Mouse (Mus musculus): ENCODE data around the gene Cbfb. TPM values are rescaled to one million over a fixed set of nuclear protein-coding genes. Genes with fewer than 3 reads are reported as not detected.
A peak's percentile ranks its signal among the peaks of the same experiment; 100 is the strongest.

Cbfb gene
- polyA plus RNA-seq, 1 experiment from 2014 or later: 52.5 TPM

- ATAC-seq (replicated peaks; ENCODE audit: low FRiP score, low TSS enrichment, low read depth) (no peak), DNase-seq (ENCODE audit: low spot score) (no peak)
- no peak overlapping the region for H3K4me3 ChIP-seq (ENCODE audit: low read depth, low read length)
- no peaks in the 10 kb centered on the region for H3K9me3 ChIP-seq (ENCODE audit: control insufficient read depth, low read length)
- 55% methylated on average over 1 of the region's 1 CpGs for WGBS
- no peaks in the 10 kb centered on the region for H3K27me3 ChIP-seq (replicated peaks; ENCODE audit: control insufficient read depth, insufficient read depth, low read length)
- H3K4me2 ChIP-seq (ENCODE audit: low read length): no peak overlapping the region
- peaks cover 48% of the 10 kb centered on the region for H3K36me3 ChIP-seq (ENCODE audit: control insufficient read depth, insufficient read depth, low read length)
- no peak overlapping the region for H3K27ac ChIP-seq (ENCODE audit: low read depth)
- no peaks in the 10 kb centered on the region for H3K4me1 ChIP-seq (replicated peaks; ENCODE audit: control insufficient read depth, insufficient read depth, low read length)
- H3K9ac ChIP-seq (ENCODE audit: low read length): no peak overlapping the region
Measured at GRCm38 (mm10) chr8:105205748-105206147, 35.3 kb downstream of the Cbfb start.

- Histone ChIP-seq H3K4me3 (ENCODE audit: low read depth, low read length) (no peak overlapping the region), H3K4me2 (ENCODE audit: low read length) (no peak overlapping the region), H3K36me3 (ENCODE audit: control insufficient read depth, insufficient read depth, low read length) (peaks cover 41% of the 10 kb centered on the region), H3K27me3 (replicated peaks; ENCODE audit: control insufficient read depth, insufficient read depth, low read length) (no peaks in the 10 kb centered on the region), H3K27ac (ENCODE audit: low read depth) (no peak overlapping the region), H3K9me3 (ENCODE audit: control insufficient read depth, low read length) (no peaks in the 10 kb centered on the region), H3K9ac (ENCODE audit: low read length) (no peak overlapping the region), H3K4me1 (replicated peaks; ENCODE audit: control insufficient read depth, insufficient read depth, low read length) (no peaks in the 10 kb centered on the region)
- DNase-seq (ENCODE audit: low spot score): no peak
- WGBS: 76% methylated on average over 7 of the region's 7 CpGs
- no peak for ATAC-seq (replicated peaks; ENCODE audit: low FRiP score, low TSS enrichment, low read depth)
Measured at GRCm38 (mm10) chr8:105206766-105207275, 36.3 kb downstream of the Cbfb start.

GRCm38 (mm10) chr8:105207675-105208273, 37.3 kb downstream of the Cbfb start:
- Histone ChIP-seq H3K9me3 (ENCODE audit: control insufficient read depth, low read length) (no peaks in the 10 kb centered on the region), H3K4me3 (ENCODE audit: low read depth, low read length) (no peak overlapping the region), H3K9ac (ENCODE audit: low read length) (no peak overlapping the region), H3K4me2 (ENCODE audit: low read length) (no peak overlapping the region), H3K36me3 (ENCODE audit: control insufficient read depth, insufficient read depth, low read length) (peaks cover 33% of the 10 kb centered on the region), H3K4me1 (replicated peaks; ENCODE audit: control insufficient read depth, insufficient read depth, low read length) (no peaks in the 10 kb centered on the region), H3K27ac (ENCODE audit: low read depth) (no peak overlapping the region), H3K27me3 (replicated peaks; ENCODE audit: control insufficient read depth, insufficient read depth, low read length) (no peaks in the 10 kb centered on the region)
- ATAC-seq (replicated peaks; ENCODE audit: low FRiP score, low TSS enrichment, low read depth) (no peak), DNase-seq (ENCODE audit: low spot score) (no peak)
- WGBS: 93% methylated on average over 2 of the region's 2 CpGs

GRCm38 (mm10) chr8:105209153-105210110, 39.0 kb downstream of the Cbfb start:
- H3K27ac ChIP-seq (ENCODE audit: low read depth): no peak overlapping the region
- H3K27me3 ChIP-seq (replicated peaks; ENCODE audit: control insufficient read depth, insufficient read depth, low read length): no peaks in the 10 kb centered on the region
- no peak overlapping the region for H3K9ac ChIP-seq (ENCODE audit: low read length)
- DNase-seq (ENCODE audit: low spot score) (no peak), ATAC-seq (replicated peaks; ENCODE audit: low FRiP score, low TSS enrichment, low read depth) (no peak)
- no peak overlapping the region for H3K4me2 ChIP-seq (ENCODE audit: low read length)
- H3K36me3 ChIP-seq (ENCODE audit: control insufficient read depth, insufficient read depth, low read length): peaks cover 22% of the 10 kb centered on the region
- 80% methylated on average over 1 of the region's 1 CpGs for WGBS
- H3K4me1 ChIP-seq (replicated peaks; ENCODE audit: control insufficient read depth, insufficient read depth, low read length): no peaks in the 10 kb centered on the region
- no peak overlapping the region for H3K4me3 ChIP-seq (ENCODE audit: low read depth, low read length)
- no peaks in the 10 kb centered on the region for H3K9me3 ChIP-seq (ENCODE audit: control insufficient read depth, low read length)

- H3K27ac ChIP-seq (ENCODE audit: low read depth): no peak overlapping the region
- H3K36me3 ChIP-seq (ENCODE audit: control insufficient read depth, insufficient read depth, low read length): peaks cover 20% of the 10 kb centered on the region
- no peak for DNase-seq (ENCODE audit: low spot score)
- H3K9me3 ChIP-seq (ENCODE audit: control insufficient read depth, low read length): no peaks in the 10 kb centered on the region
- no peaks in the 10 kb centered on the region for H3K27me3 ChIP-seq (replicated peaks; ENCODE audit: control insufficient read depth, insufficient read depth, low read length)
- no peaks in the 10 kb centered on the region for H3K4me1 ChIP-seq (replicated peaks; ENCODE audit: control insufficient read depth, insufficient read depth, low read length)
- WGBS: 88% methylated on average over 5 of the region's 5 CpGs
- no peak overlapping the region for H3K4me3 ChIP-seq (ENCODE audit: low read depth, low read length)
- H3K4me2 ChIP-seq (ENCODE audit: low read length): no peak overlapping the region
- no peak overlapping the region for H3K9ac ChIP-seq (ENCODE audit: low read length)
- no peak for ATAC-seq (replicated peaks; ENCODE audit: low FRiP score, low TSS enrichment, low read depth)
Measured at GRCm38 (mm10) chr8:105214104-105214503, 43.6 kb downstream of the Cbfb start.

GRCm38 (mm10) chr8:105217926-105218522, 47.5 kb downstream of the Cbfb start:
- Histone ChIP-seq H3K9ac (ENCODE audit: low read length) (no peak overlapping the region), H3K27ac (ENCODE audit: low read depth) (no peak overlapping the region), H3K36me3 (ENCODE audit: control insufficient read depth, insufficient read depth, low read length) (peaks cover 20% of the 10 kb centered on the region), H3K9me3 (ENCODE audit: control insufficient read depth, low read length) (no peaks in the 10 kb centered on the region), H3K27me3 (replicated peaks; ENCODE audit: control insufficient read depth, insufficient read depth, low read length) (no peaks in the 10 kb centered on the region), H3K4me2 (ENCODE audit: low read length) (no peak overlapping the region), H3K4me3 (ENCODE audit: low read depth, low read length) (no peak overlapping the region), H3K4me1 (replicated peaks; ENCODE audit: control insufficient read depth, insufficient read depth, low read length) (no peaks in the 10 kb centered on the region)
- 0 out of 2 replicates have a peak, but pooled peaks have one; percentile 33 for ATAC-seq (replicated peaks; ENCODE audit: low FRiP score, low TSS enrichment, low read depth)
- no peak for DNase-seq (ENCODE audit: low spot score)
- WGBS: 82% methylated on average over 5 of the region's 5 CpGs

- no peak for ATAC-seq (replicated peaks; ENCODE audit: low FRiP score, low TSS enrichment, low read depth)
- Histone ChIP-seq H3K4me1 (replicated peaks; ENCODE audit: control insufficient read depth, insufficient read depth, low read length) (peaks cover 11% of the 10 kb centered on the region), H3K27me3 (replicated peaks; ENCODE audit: control insufficient read depth, insufficient read depth, low read length) (no peaks in the 10 kb centered on the region), H3K36me3 (ENCODE audit: control insufficient read depth, insufficient read depth, low read length) (no peaks in the 10 kb centered on the region), H3K4me3 (ENCODE audit: low read depth, low read length) (no peak overlapping the region), H3K27ac (ENCODE audit: low read depth) (peak overlapping the region; percentile 87), H3K4me2 (ENCODE audit: low read length) (peak overlapping the region; percentile 75), H3K9ac (ENCODE audit: low read length) (no peak overlapping the region), H3K9me3 (ENCODE audit: control insufficient read depth, low read length) (no peaks in the 10 kb centered on the region)
- no peak for DNase-seq (ENCODE audit: low spot score)
- WGBS: 75% methylated on average over 7 of the region's 7 CpGs
Measured at GRCm38 (mm10) chr8:105223850-105224249, 53.4 kb downstream of the Cbfb start.

GRCm38 (mm10) chr8:105224413-105225271, 54.2 kb downstream of the Cbfb start, which contains the start of gene D230025D16Rik:
Gene D230025D16Rik, plus strand, starts transcription at chr8:105225145.
- Histone ChIP-seq H3K4me1 (replicated peaks; ENCODE audit: control insufficient read depth, insufficient read depth, low read length) (peaks cover 11% of the 10 kb centered on the region), H3K4me2 (ENCODE audit: low read length) (peak within 1 kb of the TSS; percentile 92), H3K27ac (ENCODE audit: low read depth) (peak within 1 kb of the TSS; percentile 87), H3K27me3 (replicated peaks; ENCODE audit: control insufficient read depth, insufficient read depth, low read length) (no peaks in the 10 kb centered on the region), H3K4me3 (ENCODE audit: low read depth, low read length) (peak within 1 kb of the TSS; percentile 95), H3K9ac (ENCODE audit: low read length) (peak within 1 kb of the TSS; percentile 76), H3K36me3 (ENCODE audit: control insufficient read depth, insufficient read depth, low read length) (no peaks in the 10 kb centered on the region), H3K9me3 (ENCODE audit: control insufficient read depth, low read length) (no peaks in the 10 kb centered on the region)
- ATAC-seq (replicated peaks; ENCODE audit: low FRiP score, low TSS enrichment, low read depth) (peak; percentile 96), DNase-seq (ENCODE audit: low spot score) (peak; percentile 99)
- WGBS: 3% methylated on average over 34 of the region's 34 CpGs

Measured in intestine, embryonic 14.5 days (tissue).